Mouse (Mus musculus) neural tube, embryonic 14.5 days (tissue): Measurements from ENCODE around the gene Il12rb1. TPM values are rescaled to one million over a fixed set of nuclear protein-coding genes. Genes with fewer than 3 reads are reported as not detected.

Experiments used
- ATAC-seq: fragments of 200-750 bp; cut with Nextera tagmentation; 2 replicates; pipeline ENCODE4 v1.8.0; 2017; ENCODE audit warnings: low read depth, mild to moderate bottlenecking, moderate TSS enrichment, moderate library complexity
- H3K27ac ChIP-seq: fragments of 300-500 bp; sonication (generic); 2 replicates; pipeline ENCODE4 v1.5.1; 2014; ENCODE audit warnings: low read depth, mild to moderate bottlenecking, control low read depth, low read length, moderate library complexity, mixed read lengths
- H3K27me3 ChIP-seq: fragments of 300-500 bp; sonication (generic); 2 replicates; pipeline ENCODE4 v1.6.1; 2014; ENCODE audit warnings: low read length; ENCODE audit not compliant: control insufficient read depth, insufficient read depth
- H3K36me3 ChIP-seq: fragments of 300-500 bp; sonication (generic); 2 replicates; pipeline ENCODE4 v1.6.1; 2014; ENCODE audit warnings: low read length, mixed read lengths; ENCODE audit not compliant: control insufficient read depth, insufficient read depth
- H3K4me1 ChIP-seq: fragments of 300-500 bp; sonication (generic); 2 replicates; pipeline ENCODE4 v1.6.1; 2014; ENCODE audit warnings: low read length; ENCODE audit not compliant: control insufficient read depth, insufficient read depth
- H3K4me2 ChIP-seq: fragments of 300-500 bp; sonication (generic); 2 replicates; pipeline ENCODE4 v1.6.1; 2014; ENCODE audit warnings: mild to moderate bottlenecking, low read depth, low read length, control low read depth
- H3K4me3 ChIP-seq: fragments of 300-500 bp; sonication (generic); 2 replicates; pipeline ENCODE4 v1.5.1; 2014; ENCODE audit warnings: low read depth, low read length, control low read depth, mixed read lengths
- H3K9ac ChIP-seq: fragments of 300-500 bp; sonication (generic); replicated peaks from 2 replicates; pipeline ENCODE4 v1.6.1; 2014; ENCODE audit warnings: low read depth, mild to moderate bottlenecking, control low read depth, low read length, mixed read lengths
- H3K9me3 ChIP-seq: fragments of 300-500 bp; sonication (generic); 2 replicates; pipeline ENCODE4 v1.6.1; 2016; ENCODE audit warnings: low read length; ENCODE audit not compliant: control insufficient read depth
- WGBS: fragments of 180-500 bp; shearing (Covaris S2); extraction: QIAGEN DNeasy Blood & Tissue Kit; methylation state at CpG from one replicate; pipeline ENCODE4 v1.1.7; 2014; 5-methylcytosine and 5-hydroxymethylcytosine counted together
- polyA plus RNA-seq: library from polyadenylated mRNA; unstranded; fragments of >200 nt; fragmentation: Nextera tagmentation; extraction: Ambion mirVana; gene quantifications from 2 replicates; pipeline ENCODE4 v1.2.1, GENCODE M21; 2014

Gene Il12rb1
- polyA plus RNA-seq, 1 experiment from 2014 or later = not detected

DNA sequence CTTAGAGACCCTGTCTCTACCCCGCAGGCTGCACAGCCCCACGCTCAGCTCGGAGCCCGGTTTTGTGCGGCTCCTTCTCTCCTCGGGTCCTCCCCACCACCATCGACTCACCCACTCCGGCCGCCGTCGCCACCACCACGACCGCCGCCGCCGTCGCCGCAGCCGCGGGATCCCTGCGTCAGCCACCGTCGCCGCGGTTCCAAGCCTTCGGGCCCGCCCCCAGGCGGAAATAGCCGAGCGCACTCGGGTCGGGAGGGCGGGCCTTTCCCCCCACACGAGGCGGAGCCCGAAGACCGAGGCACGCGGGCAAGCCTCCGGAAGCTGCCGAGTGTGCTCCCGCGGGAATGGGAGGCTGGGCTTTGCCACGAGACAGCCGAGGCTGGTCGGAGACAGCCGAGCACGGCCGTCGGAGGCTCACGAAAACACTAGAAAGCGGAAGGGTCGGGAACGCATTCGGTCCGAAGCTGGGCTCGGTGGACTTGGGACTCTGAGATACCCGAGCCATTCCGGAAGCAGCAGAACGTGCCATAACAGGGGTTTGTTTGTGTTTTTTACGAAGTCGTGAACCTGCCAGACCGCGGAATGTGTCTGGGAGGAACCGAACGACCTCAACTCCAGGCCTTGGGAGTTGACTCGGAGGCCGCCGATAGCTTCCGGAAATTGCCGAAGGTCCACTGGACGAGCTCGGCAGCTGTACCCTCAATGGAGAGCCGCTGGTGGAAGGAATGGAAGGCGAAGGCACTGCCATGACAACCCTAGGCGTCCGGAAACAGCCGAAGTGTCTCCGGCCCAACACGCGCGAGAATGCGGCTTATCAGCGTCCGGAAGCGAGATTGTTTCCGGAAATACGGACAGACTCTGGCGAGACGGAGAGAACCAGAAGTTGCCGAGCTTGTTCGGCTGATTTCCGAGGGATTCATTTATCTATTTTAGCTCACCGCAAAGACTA is 31.5 kb upstream of the Il12rb1 start, which contains the start of gene Pik3r2:
TSS of gene Pik3r2 (minus strand) at position 218 of the 949 bp plus-strand sequence.
- H3K9me3 ChIP-seq = no peaks in the 10 kb centered on the region
- peaks cover 38% of the 10 kb centered on the region for H3K36me3 ChIP-seq

DNA sequence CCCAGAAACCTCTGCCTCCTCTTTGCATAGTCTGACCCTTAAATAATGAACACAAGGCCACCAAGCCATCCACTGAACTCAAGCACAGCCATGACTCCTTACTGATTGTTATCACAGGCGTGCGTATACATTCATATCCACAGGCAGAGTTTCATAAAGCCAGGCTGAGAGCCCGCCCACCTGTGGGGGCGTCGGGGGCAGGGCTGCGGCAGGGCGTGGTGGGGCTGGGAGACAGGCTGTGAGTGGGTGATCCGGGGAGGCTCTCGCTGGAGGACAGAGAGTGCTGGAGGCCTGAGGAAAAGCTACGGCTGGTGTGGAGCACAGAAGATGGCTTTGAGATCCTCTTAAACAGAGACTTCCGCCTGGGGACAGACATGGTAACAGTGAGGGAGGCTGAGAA is 28.2 kb upstream of the Il12rb1 start:
- Histone ChIP-seq H3K27me3 (no peaks in the 10 kb centered on the region), H3K9me3 (no peaks in the 10 kb centered on the region), H3K9ac (no peak overlapping the region), H3K4me2 (no peak overlapping the region), H3K36me3 (peaks cover 34% of the 10 kb centered on the region), H3K4me1 (peaks cover 17% of the 10 kb centered on the region), H3K4me3 (no peak overlapping the region), H3K27ac (no peak overlapping the region)
- no peak for ATAC-seq
- 86% methylated on average over 11 of the region's 11 CpGs for WGBS

More for the DNA sequence above, 31.5 kb upstream of the Il12rb1 start, which contains the start of gene Pik3r2:
- no peaks in the 10 kb centered on the region for H3K27me3 ChIP-seq
- under 1% methylated on average over 89 of the region's 94 CpGs for WGBS
- H3K9ac ChIP-seq = peak within 1 kb of the TSS; percentile 97
- H3K27ac ChIP-seq = peak within 1 kb of the TSS; percentile 86
- peak; percentile 93 for ATAC-seq
- peak within 1 kb of the TSS; percentile 82 for H3K4me3 ChIP-seq
- peaks cover 38% of the 10 kb centered on the region for H3K4me1 ChIP-seq
- peak within 1 kb of the TSS; percentile 88 for H3K4me2 ChIP-seq

- no peak overlapping the region for H3K4me2 ChIP-seq
- peaks cover 22% of the 10 kb centered on the region for H3K36me3 ChIP-seq
- no peak for ATAC-seq
- H3K27me3 ChIP-seq = no peaks in the 10 kb centered on the region
- no peak overlapping the region for H3K27ac ChIP-seq
- WGBS = 87% methylated on average over 25 of the region's 25 CpGs
- no peaks in the 10 kb centered on the region for H3K9me3 ChIP-seq
- H3K4me3 ChIP-seq = no peak overlapping the region
- H3K4me1 ChIP-seq = 0 out of 2 replicates have a peak, but pooled peaks cover 8% of the 10 kb centered on the region
- no peak overlapping the region for H3K9ac ChIP-seq
Measured at GRCm38 (mm10) chr8:70786291-70787050, 21.8 kb upstream of the Il12rb1 start.

DNA sequence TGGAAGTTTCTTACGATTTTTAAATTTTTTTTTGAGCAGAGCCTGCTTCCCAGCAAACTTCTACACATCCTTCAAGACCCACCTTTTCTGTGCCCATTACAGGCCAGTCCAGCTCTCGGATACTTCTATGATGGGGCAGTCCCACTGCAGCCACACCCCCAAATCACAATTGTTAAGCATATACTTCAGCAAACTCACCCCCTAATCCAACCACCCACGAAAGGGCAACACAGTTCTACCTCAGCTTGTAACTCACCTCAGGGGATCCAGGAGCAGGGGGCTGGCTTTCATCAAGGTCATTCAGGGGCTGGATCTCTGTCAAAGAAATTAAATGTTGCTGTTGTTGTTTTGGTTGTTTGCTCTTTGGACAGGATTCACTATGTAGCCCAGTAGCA is 21.2 kb upstream of the Il12rb1 start:
- H3K27me3 ChIP-seq = no peaks in the 10 kb centered on the region
- WGBS = 92% methylated on average over 3 of the region's 3 CpGs
- H3K4me1 ChIP-seq = 0 out of 2 replicates have a peak, but pooled peaks cover 9% of the 10 kb centered on the region
- peaks cover 21% of the 10 kb centered on the region for H3K36me3 ChIP-seq
- no peak overlapping the region for H3K9ac ChIP-seq
- H3K4me2 ChIP-seq = no peak overlapping the region
- H3K27ac ChIP-seq = no peak overlapping the region
- ATAC-seq = no peak
- H3K4me3 ChIP-seq = no peak overlapping the region
- no peaks in the 10 kb centered on the region for H3K9me3 ChIP-seq

- no peak overlapping the region for H3K4me2 ChIP-seq
- peaks cover 13% of the 10 kb centered on the region for H3K4me1 ChIP-seq
- H3K27ac ChIP-seq = no peak overlapping the region
- H3K4me3 ChIP-seq = no peak overlapping the region
- H3K9ac ChIP-seq = no peak overlapping the region
- H3K36me3 ChIP-seq = peaks cover 18% of the 10 kb centered on the region
- H3K9me3 ChIP-seq = no peaks in the 10 kb centered on the region
- WGBS = 17% methylated on average over 29 of the region's 30 CpGs
- no peaks in the 10 kb centered on the region for H3K27me3 ChIP-seq
- ATAC-seq = no peak
Measured at GRCm38 (mm10) chr8:70787941-70788667, 20.1 kb upstream of the Il12rb1 start.

DNA sequence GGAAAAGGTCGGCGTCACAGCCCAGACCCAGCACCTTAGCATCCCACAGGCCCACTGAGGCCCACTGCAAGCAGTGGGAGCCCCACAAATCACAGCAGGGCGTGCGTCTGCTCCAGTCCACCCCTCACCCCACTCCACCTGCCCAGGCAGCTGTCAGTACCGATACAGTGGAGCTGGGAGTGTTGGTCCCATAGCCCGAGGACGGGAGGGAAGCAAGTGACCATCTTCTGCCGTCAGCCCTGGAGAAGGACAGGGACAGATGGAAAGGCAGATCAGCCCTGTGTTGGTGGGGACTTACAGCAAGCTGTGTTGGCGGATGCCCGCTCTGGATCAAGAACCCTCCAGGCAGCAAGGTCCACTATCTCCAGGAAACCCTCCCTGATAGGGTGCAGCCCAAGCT is 19.2 kb upstream of the Il12rb1 start:
- no peak overlapping the region for H3K9ac ChIP-seq
- H3K4me2 ChIP-seq = no peak overlapping the region
- H3K4me3 ChIP-seq = no peak overlapping the region
- peaks cover 13% of the 10 kb centered on the region for H3K4me1 ChIP-seq
- H3K27me3 ChIP-seq = no peaks in the 10 kb centered on the region
- peaks cover 11% of the 10 kb centered on the region for H3K36me3 ChIP-seq
- no peaks in the 10 kb centered on the region for H3K9me3 ChIP-seq
- H3K27ac ChIP-seq = no peak overlapping the region
- WGBS = 80% methylated on average over 10 of the region's 10 CpGs
- no peak for ATAC-seq

GRCm38 (mm10) chr8:70790846-70791245 is 17.4 kb upstream of the Il12rb1 start:
- WGBS = 59% methylated on average over 8 of the region's 8 CpGs
- H3K4me1 ChIP-seq = peaks cover 13% of the 10 kb centered on the region
- H3K36me3 ChIP-seq = peaks cover 10% of the 10 kb centered on the region
- no peaks in the 10 kb centered on the region for H3K9me3 ChIP-seq
- no peak for ATAC-seq
- H3K4me2 ChIP-seq = peak overlapping the region; percentile 66; the same call in 1 of the 2 replicates
- no peaks in the 10 kb centered on the region for H3K27me3 ChIP-seq
- peak overlapping the region; percentile 21 for H3K9ac ChIP-seq
- no peak overlapping the region for H3K27ac ChIP-seq
- no peak overlapping the region for H3K4me3 ChIP-seq

DNA sequence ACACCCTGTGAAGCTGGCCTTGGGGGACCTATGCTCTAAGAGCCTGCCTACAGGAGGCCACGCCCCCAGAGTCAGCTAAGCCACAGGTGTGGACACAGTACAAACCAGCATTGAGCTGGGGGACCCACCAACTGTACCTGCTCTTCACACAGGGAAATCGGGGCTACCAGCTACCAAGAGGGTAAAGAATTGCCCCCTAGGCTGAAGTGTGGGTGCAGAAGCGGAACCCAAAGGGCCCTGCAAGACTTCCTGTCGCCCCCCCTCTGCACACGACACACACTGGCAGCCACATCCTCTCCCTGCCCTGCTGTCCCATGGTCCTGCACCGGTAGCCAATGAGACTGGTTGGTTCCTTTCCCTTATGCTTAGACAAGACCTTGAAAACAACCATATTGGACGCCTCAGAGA is 17.0 kb upstream of the Il12rb1 start:
- H3K27ac ChIP-seq = no peak overlapping the region

More for the DNA sequence above, 17.0 kb upstream of the Il12rb1 start:
- Histone ChIP-seq H3K9ac (0 out of 2 replicates have a peak overlapping the region, but pooled peaks have one; percentile 7), H3K27me3 (no peaks in the 10 kb centered on the region), H3K4me1 (peaks cover 13% of the 10 kb centered on the region), H3K36me3 (peaks cover 5% of the 10 kb centered on the region), H3K9me3 (no peaks in the 10 kb centered on the region), H3K4me3 (no peak overlapping the region), H3K4me2 (peak overlapping the region; percentile 66)
- no peak for ATAC-seq
- WGBS = 87% methylated on average over 7 of the region's 7 CpGs
